Mouse (Mus musculus): ENCODE results near the gene Foxp1.

Foxp1 gene

DNA sequence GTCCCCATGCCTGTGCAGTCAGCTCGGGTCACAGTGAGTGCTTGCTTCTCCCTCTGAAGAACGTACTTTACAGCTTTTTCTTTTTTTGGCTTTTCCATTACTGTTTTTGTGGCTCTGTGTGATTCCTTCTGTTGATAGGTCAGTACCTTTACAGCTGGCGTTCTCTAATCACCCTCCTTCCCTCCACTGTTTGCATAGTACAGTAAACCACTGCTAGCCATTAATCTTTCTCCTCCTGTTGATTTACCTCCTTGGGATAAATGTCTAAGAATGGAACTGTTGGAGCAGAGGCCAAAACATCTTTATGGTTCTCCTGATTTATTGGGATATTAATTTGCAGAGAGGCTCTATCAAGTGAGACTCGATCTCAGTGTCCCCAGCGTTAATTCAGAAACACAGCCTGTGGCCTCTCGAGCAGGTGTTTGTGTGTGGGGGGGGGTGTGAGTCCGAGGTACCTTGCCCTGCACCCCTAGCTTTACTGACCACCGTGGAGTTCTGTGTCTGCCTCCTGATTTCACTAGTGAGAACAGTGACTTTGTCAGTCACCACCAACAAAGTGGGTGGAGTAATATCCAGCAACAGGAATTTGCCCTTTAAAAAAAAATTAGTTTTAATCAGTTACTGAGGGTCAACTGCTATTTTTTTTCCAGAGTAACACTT is 590.5 kb downstream of the Foxp1 start:
- DNase-seq = no peak

DNA sequence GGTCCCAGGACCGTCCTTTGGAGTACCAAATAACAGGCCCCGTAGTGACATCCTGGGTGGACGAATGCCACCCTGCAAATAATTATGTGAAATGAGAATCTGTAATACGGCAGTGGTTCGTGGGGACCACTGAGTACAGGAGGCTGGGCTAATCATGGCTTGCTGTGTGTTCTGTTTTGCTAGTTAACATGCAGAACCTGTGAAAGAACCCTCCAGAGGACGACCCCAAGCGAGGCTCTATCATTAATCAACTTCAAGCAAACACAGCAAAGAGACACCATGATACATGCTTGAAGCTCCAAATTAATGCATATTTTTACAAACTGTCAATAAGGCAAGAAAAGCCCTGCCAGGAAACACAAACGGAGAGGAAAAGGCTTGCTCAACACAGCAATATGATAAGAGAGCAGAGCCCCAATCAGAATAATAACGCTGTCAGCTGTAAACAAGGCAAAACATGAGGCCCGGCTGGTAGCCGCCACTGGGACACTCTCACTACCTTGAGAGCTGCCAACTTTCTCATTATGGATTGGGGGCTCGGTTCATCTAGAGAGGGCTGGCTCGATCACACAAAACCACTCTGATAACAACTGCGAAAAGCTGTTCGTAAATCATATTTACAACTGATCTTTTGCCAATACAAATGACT is 591.7 kb downstream of the Foxp1 start:
- peak in 1 of 2 experiments; percentile 1 for DNase-seq

DNA sequence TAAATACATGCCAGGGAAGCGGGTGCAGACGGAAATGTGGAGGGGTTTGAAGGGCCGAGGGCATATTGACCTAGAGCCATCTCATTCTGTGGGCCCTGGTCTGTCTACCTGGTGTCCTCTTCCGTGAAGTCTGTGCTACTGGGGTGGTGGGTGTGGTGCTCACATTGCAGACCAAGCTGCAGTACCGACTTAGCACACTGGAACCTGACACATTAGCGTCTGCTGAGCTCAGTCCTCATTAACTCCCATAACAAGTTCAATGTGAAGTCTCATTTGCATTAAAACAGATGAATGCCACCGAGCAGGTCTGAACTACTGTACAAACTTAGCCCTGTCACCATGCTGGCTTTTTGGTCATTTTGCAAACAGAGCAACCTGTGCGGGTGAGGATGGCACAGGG is 594.2 kb downstream of the Foxp1 start:
- no peak for DNase-seq

DNA sequence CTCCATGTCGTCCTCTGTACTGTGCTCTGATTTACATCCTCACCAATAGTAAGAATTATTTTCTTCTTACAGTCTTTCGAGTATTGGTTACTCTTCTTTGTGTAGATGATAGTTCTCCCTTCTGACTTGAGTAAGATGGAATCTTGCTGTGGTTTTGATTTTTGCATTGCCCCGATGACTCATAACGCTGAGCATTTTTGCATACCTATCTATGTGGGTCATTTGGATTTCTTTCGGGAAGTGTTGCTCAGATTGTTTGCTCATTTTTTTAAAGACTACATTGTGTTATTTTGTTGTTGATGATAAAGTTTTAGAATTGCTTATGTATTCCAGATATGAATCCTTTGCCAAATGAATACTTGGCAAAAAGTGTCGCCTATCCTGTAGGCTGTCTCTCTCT is 621.3 kb downstream of the Foxp1 start:
- no peak for DNase-seq

DNA sequence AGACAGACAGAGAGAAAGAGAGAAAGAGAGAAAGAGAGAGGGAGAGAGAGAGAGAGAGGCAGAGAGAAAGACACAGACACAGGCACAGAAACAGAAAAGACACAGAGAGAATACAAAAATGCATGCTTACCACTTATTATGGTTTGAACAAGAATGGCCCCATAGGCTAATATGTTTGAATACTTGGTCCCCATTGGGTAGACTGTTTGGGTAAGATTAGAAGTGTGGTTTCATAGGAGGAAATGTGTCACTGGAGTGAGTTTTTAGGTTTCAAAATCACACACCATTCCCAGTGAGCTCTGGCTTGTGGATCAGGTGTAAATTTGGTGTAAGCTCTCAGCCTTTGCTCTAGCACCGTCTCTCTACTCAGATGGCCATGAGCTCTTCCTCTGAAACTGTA is 644.3 kb downstream of the Foxp1 start:
- DNase-seq = no peak

DNA sequence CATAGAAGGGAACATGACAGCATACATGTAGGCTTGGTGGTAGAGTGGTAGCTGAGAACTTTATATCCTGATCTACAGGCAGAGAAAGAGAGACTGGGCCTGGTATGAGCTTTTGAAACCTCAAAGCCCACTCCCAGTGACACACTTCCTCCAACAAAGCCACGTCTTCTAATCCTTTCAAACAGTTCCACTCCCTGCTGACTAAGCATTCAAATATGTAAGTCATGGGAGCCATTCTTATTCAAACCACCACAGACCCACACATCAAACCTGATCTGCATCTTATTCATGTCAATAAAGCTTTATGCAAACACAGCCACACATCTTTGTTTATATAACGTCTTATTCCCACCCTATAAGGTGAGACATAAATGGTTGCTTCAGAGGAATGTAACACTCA is 646.1 kb downstream of the Foxp1 start:
- DNase-seq = no peak

Measured in spleen, adult 18-20 months (tissue).